Mouse (Mus musculus) spleen, adult 2 months (tissue): ENCODE measurements around the gene Ccdc138.

Experiments
- CTCF ChIP-seq: fragments of 200-500 bp; IDR thresholded peaks from 2 replicates; pipeline ENCODE4 v1.5.1; 2011; ENCODE audit warnings: mild to moderate bottlenecking, inconsistent platforms; ENCODE audit not compliant: insufficient read depth, insufficient read length, insufficient replicate concordance; ENCODE audit errors: extremely low read depth
- POLR2A ChIP-seq: fragments of 200-500 bp; IDR thresholded peaks from 2 replicates; pipeline ENCODE4 v1.6.1; 2011; ENCODE audit warnings: low read depth, low read length, inconsistent platforms

- no peak for TF ChIP-seq CTCF
- no peak for TF ChIP-seq POLR2A
Measured at GRCm38 (mm10) chr10:58477086-58477755, 20.5 kb upstream of the Ccdc138 start.
